Mouse (Mus musculus) T-cell, adult 66 days (primary cell): ENCODE measurements around the gene Diaph2. TPM values are rescaled to one million over a fixed set of nuclear protein-coding genes. Genes with fewer than 3 reads are reported as not detected.

Experiments
- total RNA-seq, 2 experiments: library from RNA; stranded (reverse); gene quantifications; 3 replicates in 1 of 2; 4 replicates in 1 of 2; pipeline ENCODE4 v1.2.4; 2023

Diaph2 gene
- total RNA-seq = 10 to 100 TPM; 30.2 to 33.4 TPM

GRCm38 (mm10) chrX:129749571-129750061 lies at the start of gene Diaph2:
TSS of gene Diaph2 (plus strand) at chrX:129749742.

